Mouse (Mus musculus) cerebellum, adult 9-11 months (tissue): ENCODE results near the gene Olfr1505.

Source experiments
- DNase-seq: peaks from one replicate; pipeline ENCODE4 v3.0.0; 2022

The Olfr1505 gene

GRCm38 (mm10) chr19:13913230-13913629 lies at the start of gene Olfr1505:
Gene Olfr1505 (plus strand): TSS chr19:13913530.
- DNase-seq: no peak

GRCm38 (mm10) chr19:13897828-13898227 lies 15.5 kb upstream of the Olfr1505 start, which contains the start of gene Olfr1504:
Gene Olfr1504 (minus strand): TSS chr19:13897928.
- no peak for DNase-seq
